15 mouse cellular contexts compared by ENCODE assay signal in genomic region chr4:98614395-98614794, GRCm38 (mm10).
"Had no signal": no experiment of that assay in that cellular context is flagged by ENCODE, and none has a peak within 500 bp of the region (broad histone marks: within the 10 kb centered on the region; RNA-seq: fewer than 3 reads in every experiment).

No protein-coding gene starts in this region.

- H3K27me3 ChIP-seq: kidney, embryonic 15.5 days; liver, embryonic 13.5 days; lung, embryonic 15.5 days; megakaryocyte, embryonic 14.5 days; stomach, embryonic 15.5 days had no signal

- H3K9ac ChIP-seq: kidney, embryonic 15.5 days; liver, embryonic 13.5 days; liver, postnatal 0 days; lung, embryonic 15.5 days; stomach, embryonic 15.5 days had no signal

- ATAC-seq: liver, postnatal 0 days; midbrain, embryonic 16.5 days had no signal

- H3K4me1 ChIP-seq: kidney, embryonic 15.5 days; liver, embryonic 13.5 days; lung, embryonic 15.5 days; megakaryocyte, embryonic 14.5 days; stomach, embryonic 15.5 days had no signal

- H3K36me3 ChIP-seq: kidney, embryonic 15.5 days; liver, embryonic 13.5 days; lung, embryonic 15.5 days; stomach, embryonic 15.5 days had no signal

- DNase-seq: liver; liver, embryonic 13.5 days; liver, postnatal 0 days; lung, postnatal 14 days; right cerebral cortex, postnatal 14 days; thymus, adult 2 months; thymus, postnatal 25 days had no signal

- H3K27ac ChIP-seq: kidney, embryonic 15.5 days; left cerebral cortex, adult 2 months; liver, embryonic 13.5 days; lung, embryonic 15.5 days; macrophage; stomach, embryonic 15.5 days had no signal

- H3K4me2 ChIP-seq: kidney, embryonic 15.5 days; liver, embryonic 13.5 days; lung, embryonic 15.5 days; midbrain, embryonic 11.5 days; stomach, embryonic 15.5 days had no signal

- H3K4me3 ChIP-seq: kidney, embryonic 15.5 days; left cerebral cortex, adult 2 months; liver, embryonic 13.5 days; lung, embryonic 15.5 days; megakaryocyte, embryonic 14.5 days; stomach, embryonic 15.5 days had no signal

- H3K9me3 ChIP-seq: kidney, embryonic 15.5 days; liver, embryonic 13.5 days; lung, embryonic 15.5 days; stomach, embryonic 15.5 days had no signal
